Mouse (Mus musculus) thymus, adult 18-20 months (tissue): ENCODE results near the gene Prmt9.

Experiments
- DNase-seq, 2 experiments: peaks; one replicate each; pipeline ENCODE4 v3.0.0; 2022; ENCODE audit warnings: mixed read lengths in 2 of 2

Prmt9 gene

DNA sequence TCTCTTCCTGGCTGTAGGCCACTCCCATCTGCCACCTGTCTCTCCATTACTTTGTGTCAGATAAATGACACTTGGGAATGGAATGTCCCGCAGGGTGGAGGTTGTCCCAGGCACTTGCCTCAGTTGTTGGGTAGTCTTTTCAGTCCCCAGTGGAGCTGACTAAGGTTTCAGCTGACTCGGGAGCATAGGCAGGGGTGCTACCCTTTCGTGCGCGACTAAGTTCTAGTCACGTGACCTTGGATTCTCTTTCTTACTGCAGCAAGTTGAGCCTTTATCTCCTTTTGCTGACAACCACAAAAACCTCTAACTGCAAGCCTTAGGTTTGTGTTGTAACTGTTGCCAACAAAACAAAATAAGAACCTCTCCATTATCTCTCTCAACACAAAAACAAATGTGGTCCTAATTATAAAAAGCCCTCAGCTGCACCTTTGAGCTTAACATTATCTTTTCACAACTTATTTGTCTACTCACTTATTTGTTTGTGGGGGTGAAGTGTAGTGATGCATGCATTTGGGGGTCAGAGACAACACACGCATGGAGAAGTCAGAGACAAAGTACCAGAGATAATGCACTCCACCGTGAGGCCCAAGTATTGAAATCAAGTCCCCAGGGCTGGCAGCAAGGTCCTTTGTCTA lies 14.7 kb upstream of the Prmt9 start:
- peak; percentile 17 to 45 for DNase-seq

GRCm38 (mm10) chr8:77535026-77535595 lies 14.1 kb upstream of the Prmt9 start:
- DNase-seq: peak; percentile 24 to 38

DNA sequence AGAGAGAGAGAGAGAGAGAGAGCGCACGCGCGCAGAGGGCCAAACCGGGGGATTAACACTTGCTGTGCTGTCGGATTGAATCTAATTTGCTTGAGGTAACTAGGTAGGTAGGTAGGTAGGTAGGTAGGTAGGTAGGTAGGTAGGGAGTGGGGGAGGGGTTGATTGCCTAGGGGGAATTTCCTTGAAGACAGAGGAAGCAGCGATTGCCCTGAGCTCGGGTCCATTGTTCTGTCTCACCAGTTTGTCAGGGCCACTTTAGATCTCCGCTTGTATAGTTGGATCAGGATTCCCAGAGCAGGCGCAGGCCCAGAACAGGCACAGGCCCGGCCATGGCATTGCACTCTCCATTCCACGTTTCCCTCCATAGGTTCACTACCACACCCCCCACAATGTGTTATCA lies 12.4 kb upstream of the Prmt9 start:
- DNase-seq: no peak

DNA sequence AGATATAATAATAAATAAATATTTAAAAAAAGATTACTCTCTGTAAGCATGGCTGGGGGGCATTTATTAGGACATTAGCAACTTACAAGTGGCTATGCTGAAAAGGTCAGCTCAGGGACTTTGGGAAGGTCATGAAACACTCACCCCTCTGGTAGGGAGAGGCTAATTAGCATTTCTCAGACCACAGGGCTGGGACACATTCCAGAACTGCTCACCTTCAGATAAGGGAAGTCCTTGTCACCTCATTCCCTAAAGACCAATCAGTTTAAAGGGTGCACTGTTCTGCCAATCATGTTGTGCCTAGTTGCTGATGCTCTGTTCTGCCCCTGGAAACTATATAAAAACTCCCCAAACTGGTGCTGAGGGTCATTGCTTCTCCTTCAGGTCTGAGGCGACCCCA lies 10.9 kb upstream of the Prmt9 start:
- no peak for DNase-seq

DNA sequence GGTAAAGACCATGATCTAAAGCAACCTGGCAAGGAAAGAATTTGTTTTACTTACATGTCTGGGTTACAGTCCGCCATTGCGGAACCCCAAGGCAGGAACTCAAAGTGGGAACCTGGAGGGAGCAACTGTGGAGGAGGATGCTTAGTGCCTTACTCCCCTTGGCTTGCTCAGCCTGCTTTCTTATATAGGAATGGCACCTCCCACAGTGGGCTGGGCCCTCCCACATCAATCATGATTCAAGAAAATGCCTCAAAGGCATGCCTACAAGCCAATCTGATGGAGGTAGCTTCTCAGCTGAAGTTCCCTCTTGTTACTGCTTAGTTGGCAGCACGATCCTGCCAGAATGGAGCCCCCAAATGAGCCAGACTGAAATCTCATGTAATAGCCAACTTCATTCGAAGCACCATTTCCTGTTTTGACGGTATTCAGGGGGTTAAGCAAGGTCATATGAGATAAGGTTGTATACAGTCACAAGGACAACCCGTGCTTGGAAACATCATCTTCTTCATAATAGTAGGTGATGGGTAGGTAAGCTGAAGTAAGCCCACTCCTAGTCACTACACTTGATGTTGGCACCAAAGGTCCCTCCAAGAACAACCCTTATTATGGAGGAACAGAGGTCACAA lies 5.9 kb upstream of the Prmt9 start:
- DNase-seq: no peak

GRCm38 (mm10) chr8:77544428-77544827 lies 4.8 kb upstream of the Prmt9 start:
- DNase-seq: no peak

DNA sequence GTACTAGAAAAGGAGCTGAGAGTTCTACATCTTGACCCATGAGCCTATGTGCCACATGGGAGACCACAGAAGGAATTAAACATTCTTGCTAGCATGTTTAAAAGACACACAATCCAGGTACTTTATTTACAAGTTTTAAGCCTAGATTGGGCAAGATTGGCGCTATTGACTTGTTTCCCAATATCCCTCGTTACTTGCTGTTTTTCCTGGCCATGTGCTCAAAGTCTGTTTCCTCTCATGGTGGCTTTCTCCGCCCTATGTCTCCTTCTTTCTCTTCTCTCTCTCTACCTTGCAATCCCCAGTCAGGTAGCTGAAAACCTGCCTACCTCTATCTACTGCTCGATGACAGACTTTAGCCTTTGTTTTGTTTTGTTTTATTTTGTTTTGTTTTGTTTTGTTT lies 3.6 kb upstream of the Prmt9 start:
- no peak for DNase-seq

GRCm38 (mm10) chr8:77549881-77550580 lies 834 bp downstream of the Prmt9 start:
- DNase-seq: peak in 1 of 2 experiments; percentile 17

- DNase-seq: no peak
These were observed 3.3 kb downstream of the Prmt9 start for GRCm38 (mm10) chr8:77552491-77552890.

GRCm38 (mm10) chr8:77561441-77561840 lies 12.2 kb downstream of the Prmt9 start:
- no peak for DNase-seq

DNA sequence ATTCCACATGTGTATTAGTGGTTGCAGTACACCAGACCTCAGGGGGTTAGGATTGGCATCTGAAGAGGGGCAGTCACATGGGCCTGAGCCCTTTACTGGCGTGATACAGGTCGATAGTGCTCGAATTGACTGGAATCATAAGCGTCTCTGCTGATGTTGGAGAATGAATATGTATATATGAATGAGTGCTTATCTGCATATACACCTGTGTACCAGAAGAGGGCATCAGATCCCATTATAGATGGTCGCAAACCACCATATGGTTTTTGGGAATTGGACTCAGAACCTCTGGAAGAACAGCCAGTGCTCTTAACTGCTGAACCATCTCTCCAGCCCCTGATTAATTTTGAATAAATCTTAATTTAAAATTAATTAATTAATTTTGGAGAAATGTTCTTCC lies 25.0 kb downstream of the Prmt9 start:
- DNase-seq: no peak

DNA sequence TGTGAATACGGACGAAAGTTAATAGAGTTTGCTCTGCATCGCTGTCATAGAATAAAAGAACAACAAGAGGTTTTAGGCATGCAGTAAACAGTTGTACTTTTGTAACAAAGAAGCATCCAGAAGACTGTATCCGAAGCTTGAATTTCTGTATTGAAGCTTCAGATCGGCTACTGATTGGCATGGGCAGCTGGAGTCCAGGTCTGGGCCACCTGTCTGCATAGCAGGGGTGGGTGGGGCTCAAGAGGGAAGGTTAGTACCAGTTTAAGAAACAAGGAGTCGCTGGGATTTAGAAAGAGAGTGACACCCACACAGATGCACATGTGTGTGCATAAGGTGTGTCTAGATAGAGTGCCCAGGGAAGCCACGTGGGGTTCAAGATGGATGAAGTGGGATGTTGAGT lies 28.5 kb downstream of the Prmt9 start:
- DNase-seq: no peak

DNA sequence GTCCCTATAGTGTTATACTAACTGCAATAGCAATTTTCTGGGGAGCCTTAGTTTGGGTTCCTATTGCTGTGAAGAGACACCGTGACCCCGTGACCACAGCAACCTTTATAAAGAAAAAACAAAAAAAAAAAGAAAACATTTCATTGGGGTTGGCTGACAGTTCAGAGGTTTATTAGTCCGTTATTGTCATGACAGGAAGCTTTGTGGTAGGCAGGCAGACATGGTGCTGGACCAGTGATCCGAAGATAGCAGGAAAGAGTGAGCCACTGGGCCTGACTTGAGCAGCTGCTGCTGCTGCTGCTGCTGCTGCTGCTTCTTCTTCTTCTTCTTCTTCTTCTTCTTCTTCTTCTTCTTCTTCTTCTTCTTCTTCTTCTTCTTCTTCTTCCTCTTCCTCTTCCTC lies 35.0 kb downstream of the Prmt9 start:
- no peak for DNase-seq

GRCm38 (mm10) chr8:77609621-77610020 lies 60.4 kb downstream of the Prmt9 start:
- DNase-seq: no peak

DNA sequence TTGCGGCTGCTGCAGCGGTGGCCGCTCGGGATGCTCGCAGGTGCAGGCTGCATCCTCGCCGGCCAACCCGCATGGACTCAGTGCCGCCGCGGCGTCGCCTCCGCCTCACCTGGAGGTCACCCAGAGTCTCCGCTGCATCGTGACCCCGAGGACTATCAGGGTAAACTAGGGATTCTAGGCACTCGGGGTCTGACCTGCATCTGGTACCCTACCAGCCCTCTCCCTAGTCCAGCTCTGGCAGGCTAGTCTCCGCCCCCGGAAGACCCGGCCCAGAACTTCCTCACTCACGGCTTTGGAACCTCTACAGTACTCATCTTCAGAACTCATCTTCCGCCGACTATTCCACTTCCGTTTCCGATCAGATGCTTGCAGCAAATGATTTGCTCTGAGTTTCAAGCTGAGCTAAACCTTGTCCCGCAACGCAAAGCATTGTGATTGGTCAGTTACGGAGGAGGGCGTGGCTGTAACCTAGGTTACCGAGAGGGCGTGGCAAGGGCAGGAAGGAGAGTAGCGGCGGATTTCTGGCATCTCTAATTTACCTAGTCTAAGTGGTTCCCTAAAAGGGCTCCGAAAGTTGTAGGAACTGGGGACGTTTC lies 61.3 kb downstream of the Prmt9 start, which contains the start of gene Tmem184c:
Tmem184c (minus strand) TSS at position 325 of the 596 bp plus-strand sequence.
- peak; percentile 98 to 99 for DNase-seq

DNA sequence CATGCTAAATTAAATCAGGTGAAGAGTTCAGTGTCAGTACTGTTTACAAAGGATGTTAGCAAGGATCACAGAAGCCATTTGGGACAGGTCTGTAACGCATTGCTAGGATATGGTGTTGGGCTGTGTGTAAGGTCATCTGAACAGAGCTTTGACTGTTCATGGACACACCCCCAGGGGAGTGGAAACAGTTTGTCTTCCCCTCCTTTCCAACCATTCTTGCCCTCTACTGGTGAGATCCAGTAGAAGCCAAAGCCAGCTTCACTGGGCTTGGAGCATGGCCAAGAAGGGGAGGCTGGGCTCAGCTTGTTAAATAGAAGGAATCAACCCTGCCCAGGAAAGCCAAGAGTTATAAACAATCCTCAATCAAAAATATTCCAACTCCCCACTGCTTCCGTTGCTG lies 68.7 kb downstream of the Prmt9 start:
- no peak for DNase-seq

- no peak for DNase-seq
These were observed 74.5 kb downstream of the Prmt9 start for GRCm38 (mm10) chr8:77623677-77624209.

- peak; percentile 23 to 26 for DNase-seq
These were observed 80.8 kb downstream of the Prmt9 start for GRCm38 (mm10) chr8:77629858-77630537.

- no peak for DNase-seq
These were observed 81.5 kb downstream of the Prmt9 start for GRCm38 (mm10) chr8:77630691-77631090.
